Mouse (Mus musculus): Measurements from ENCODE around the gene Olfr1048. TPM values are rescaled to one million over a fixed set of nuclear protein-coding genes. Genes with fewer than 3 reads are reported as not detected.

The Olfr1048 gene
- polyA plus RNA-seq (2012; rRNA removed), result not detected in 2 replicates

DNA sequence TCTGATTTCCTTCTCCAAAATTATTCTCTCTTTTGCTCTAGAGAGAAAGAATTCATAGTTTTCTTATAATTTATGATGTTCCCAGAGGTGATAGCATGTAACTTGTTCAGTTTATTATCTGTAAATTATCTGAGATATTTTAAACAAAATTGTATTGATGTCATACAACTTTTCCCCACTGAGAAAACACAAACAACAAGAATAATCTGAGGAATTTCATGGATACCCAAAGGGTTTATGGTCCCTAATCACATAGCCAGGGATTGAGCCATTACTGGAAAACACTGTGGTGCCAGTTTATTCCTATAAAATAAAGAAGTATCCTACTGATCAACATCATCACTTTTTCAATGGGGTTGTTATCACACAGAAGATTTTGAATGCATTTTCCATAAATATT is at the start of gene Olfr1048:
TSS of gene Olfr1048 (minus strand) at position 101 of the 400 bp plus-strand sequence.

DNA sequence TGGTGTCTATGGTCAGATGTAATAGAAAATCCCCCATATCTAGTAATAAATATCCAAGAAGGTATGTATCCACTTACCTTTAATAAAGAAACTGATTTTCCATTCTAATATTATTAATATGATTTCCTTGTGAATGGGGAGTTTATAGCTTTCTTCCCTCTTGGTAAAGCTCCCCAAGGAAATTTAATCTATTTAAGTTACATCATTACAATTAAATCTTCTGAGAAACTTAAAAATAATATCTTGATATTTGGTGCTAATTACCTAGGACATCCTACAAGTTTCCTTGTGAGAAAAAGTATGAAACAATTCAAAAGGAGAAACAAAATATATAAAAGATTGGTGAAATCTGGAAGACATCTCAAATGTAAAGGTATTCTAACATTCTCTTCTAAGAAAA is 38.9 kb upstream of the Olfr1048 start, which contains the start of gene Olfr1051:
TSS of gene Olfr1051 (minus strand) at position 101 of the 400 bp plus-strand sequence.

DNA sequence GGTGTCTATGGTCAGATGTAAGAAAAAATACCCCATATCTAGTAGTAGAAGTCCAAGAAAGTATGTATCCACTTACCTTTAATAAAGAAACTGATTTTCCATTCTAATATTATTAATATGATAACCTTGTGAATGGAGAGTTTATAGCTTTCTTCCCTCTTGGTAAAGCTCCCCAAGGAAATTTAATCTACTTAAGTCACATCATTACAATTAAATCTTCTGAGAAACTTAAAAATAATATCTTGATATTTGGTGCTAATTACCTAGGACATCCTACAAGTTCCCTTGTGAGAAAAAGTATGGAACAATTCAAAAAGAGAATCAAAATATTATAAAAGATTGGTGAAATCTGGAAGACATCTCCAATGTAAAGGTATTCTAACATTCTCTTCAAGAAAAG is 18.1 kb upstream of the Olfr1048 start, which contains the start of gene Olfr1049:
TSS of gene Olfr1049 (minus strand) at position 101 of the 400 bp plus-strand sequence.

DNA sequence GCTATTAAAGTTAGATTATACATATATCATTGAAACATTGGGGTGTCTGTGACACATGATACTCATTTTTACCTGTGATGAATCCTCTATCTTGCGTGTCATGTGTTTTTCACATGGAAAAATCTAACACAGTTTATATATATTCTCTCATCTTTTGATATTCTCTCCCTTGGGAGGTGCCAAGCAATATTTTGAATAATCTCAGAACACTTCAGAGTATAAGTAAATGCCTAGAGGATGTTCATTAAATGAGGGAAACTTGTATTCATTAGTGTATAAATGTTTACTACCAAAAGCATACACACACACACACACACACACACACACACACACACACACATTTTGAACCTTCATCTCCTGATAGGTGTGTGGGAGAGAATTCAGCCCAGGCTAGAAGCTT is 8.8 kb downstream of the Olfr1048 start, which contains the start of gene Olfr1047:
TSS of gene Olfr1047 (minus strand) at position 101 of the 400 bp plus-strand sequence.

DNA sequence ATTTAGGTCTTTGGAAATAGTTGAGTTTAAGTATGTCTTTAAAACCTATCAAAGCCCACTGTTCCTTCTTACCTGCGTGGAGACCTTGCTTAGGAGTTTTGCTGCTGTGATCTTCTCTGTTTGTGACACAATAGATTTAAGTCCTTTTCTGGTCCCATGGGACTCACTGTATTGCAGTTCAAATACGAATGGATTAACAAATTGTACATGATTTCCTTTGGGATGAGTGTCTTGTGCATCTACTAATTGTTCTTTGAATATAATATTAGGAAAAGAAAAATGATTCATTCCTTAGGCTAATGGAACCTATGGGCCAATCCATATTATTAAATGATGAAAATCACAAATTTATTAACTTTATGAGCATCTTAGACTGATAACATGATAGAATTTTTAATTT is 20.9 kb downstream of the Olfr1048 start, which contains the start of gene Olfr1046:
TSS of gene Olfr1046 (minus strand) at position 101 of the 400 bp plus-strand sequence.

DNA sequence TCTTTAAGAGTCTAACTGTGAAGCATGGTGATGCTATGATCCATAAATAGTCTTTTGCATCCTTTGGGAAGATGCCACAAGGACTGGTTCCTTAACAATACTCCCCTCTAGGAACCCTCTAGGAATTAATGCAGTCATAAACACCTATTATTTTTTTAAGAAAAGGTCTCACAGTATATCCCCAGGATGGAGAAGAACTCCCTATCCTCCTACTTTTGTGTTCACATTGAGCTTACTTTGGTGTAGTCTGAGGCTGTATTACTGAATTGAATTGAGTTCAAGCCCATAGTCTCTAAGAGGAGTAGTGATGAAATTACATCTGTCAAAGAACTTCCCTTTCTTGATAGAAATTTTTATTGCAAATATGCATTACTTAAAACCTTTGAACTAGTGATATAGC is 37.2 kb downstream of the Olfr1048 start, which contains the start of gene Olfr1045:
TSS of gene Olfr1045 (minus strand) at position 101 of the 400 bp plus-strand sequence.

DNA sequence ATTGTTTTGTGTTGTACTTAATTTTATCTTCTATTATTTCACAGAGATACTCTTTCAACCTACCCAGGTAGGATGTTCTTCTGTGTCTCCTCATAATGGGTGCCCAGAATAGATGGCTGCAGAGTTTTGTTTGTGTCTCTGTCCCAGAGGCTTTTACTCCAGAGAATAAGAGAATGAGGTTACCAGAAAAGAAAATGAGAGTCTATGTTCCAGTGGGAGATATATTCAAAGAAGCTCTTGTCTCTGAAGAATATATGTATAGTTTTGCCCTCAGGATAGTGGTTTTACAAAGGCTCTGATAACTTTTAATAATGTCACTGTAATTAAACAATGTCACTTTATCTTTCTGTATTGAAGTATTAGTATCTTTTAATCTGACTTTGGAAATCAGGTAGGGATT is 54.5 kb downstream of the Olfr1048 start, which contains the start of gene Olfr52:
TSS of gene Olfr52 (minus strand) at position 101 of the 400 bp plus-strand sequence.

Other genes with a start within 250 kb of the Olfr1048 start
- gene Olfr1031, start 250.0 kb downstream of the Olfr1048 start, polyA plus RNA-seq (2012; rRNA removed), result not detected in 2 replicates
- not detected in 2 replicates for gene Olfr1032, start 234.7 kb downstream of the Olfr1048 start, polyA plus RNA-seq (2012; rRNA removed)
- 0.02 and 0.25 TPM in 2 replicates for gene Olfr1033, start 219.7 kb downstream of the Olfr1048 start, polyA plus RNA-seq (2012; rRNA removed)
- gene Olfr1034, start 194.4 kb downstream of the Olfr1048 start, polyA plus RNA-seq (2012; rRNA removed), result 0.04 TPM in 1 of 2 replicates, not detected in the other
- not detected in 2 replicates for gene Olfr1036, start 166.3 kb downstream of the Olfr1048 start, polyA plus RNA-seq (2012; rRNA removed)
- not detected in 2 replicates for gene Olfr1037, start 152.9 kb downstream of the Olfr1048 start, polyA plus RNA-seq (2012; rRNA removed)
- not detected in 2 replicates for gene Olfr1039, start 104.4 kb downstream of the Olfr1048 start, polyA plus RNA-seq (2012; rRNA removed)
- gene Olfr1040, start 93.6 kb downstream of the Olfr1048 start, polyA plus RNA-seq (2012; rRNA removed), result not detected in 2 replicates
- gene Olfr1042, start 78.5 kb downstream of the Olfr1048 start, polyA plus RNA-seq (2012; rRNA removed), result not detected in 2 replicates
- gene Olfr1043, start 72.8 kb downstream of the Olfr1048 start, polyA plus RNA-seq (2012; rRNA removed), result not detected in 2 replicates
- not detected in 2 replicates for gene Olfr1044, start 62.5 kb downstream of the Olfr1048 start, polyA plus RNA-seq (2012; rRNA removed)
- not detected in 2 replicates for gene Olfr52, start 54.6 kb downstream of the Olfr1048 start, polyA plus RNA-seq (2012; rRNA removed)
- gene Olfr1045, start 37.3 kb downstream of the Olfr1048 start, polyA plus RNA-seq (2012; rRNA removed), result not detected in 2 replicates
- gene Olfr1046, start 21.0 kb downstream of the Olfr1048 start, polyA plus RNA-seq (2012; rRNA removed), result not detected in 2 replicates
- not detected in 2 replicates for gene Olfr1047, start 8.9 kb downstream of the Olfr1048 start, polyA plus RNA-seq (2012; rRNA removed)
- gene Olfr1049, start 18.0 kb upstream of the Olfr1048 start, polyA plus RNA-seq (2012; rRNA removed), result not detected in 2 replicates
- gene Olfr1051, start 38.8 kb upstream of the Olfr1048 start, polyA plus RNA-seq (2012; rRNA removed), result not detected in 2 replicates
- not detected in 2 replicates for gene Olfr1052, start 52.2 kb upstream of the Olfr1048 start, polyA plus RNA-seq (2012; rRNA removed)
- not detected in 2 replicates for gene Olfr1053, start 75.0 kb upstream of the Olfr1048 start, polyA plus RNA-seq (2012; rRNA removed)
- not detected in 2 replicates for gene Olfr1054, start 95.1 kb upstream of the Olfr1048 start, polyA plus RNA-seq (2012; rRNA removed)
- not detected in 2 replicates for gene Olfr1055, start 110.0 kb upstream of the Olfr1048 start, polyA plus RNA-seq (2012; rRNA removed)
- not detected in 2 replicates for gene Olfr1056, start 122.2 kb upstream of the Olfr1048 start, polyA plus RNA-seq (2012; rRNA removed)
- not detected in 2 replicates for gene Olfr1057, start 138.1 kb upstream of the Olfr1048 start, polyA plus RNA-seq (2012; rRNA removed)
- not detected in 2 replicates for gene Olfr1058, start 148.3 kb upstream of the Olfr1048 start, polyA plus RNA-seq (2012; rRNA removed)
- not detected in 2 replicates for gene Olfr1061, start 173.8 kb upstream of the Olfr1048 start, polyA plus RNA-seq (2012; rRNA removed)
- not detected in 2 replicates for gene Olfr1062, start 186.5 kb upstream of the Olfr1048 start, polyA plus RNA-seq (2012; rRNA removed)
- gene Olfr1065, start 210.3 kb upstream of the Olfr1048 start, polyA plus RNA-seq (2012; rRNA removed), result not detected in 2 replicates
- gene Olfr1066, start 216.0 kb upstream of the Olfr1048 start, polyA plus RNA-seq (2012; rRNA removed), result not detected in 2 replicates
- gene Olfr228, start 247.1 kb upstream of the Olfr1048 start, polyA plus RNA-seq (2012; rRNA removed), result not detected in 2 replicates